Mouse (Mus musculus): Measurements from ENCODE around the gene Zfp758.
A peak's percentile ranks its signal among the peaks of the same experiment; 100 is the strongest.

Gene Zfp758

DNA sequence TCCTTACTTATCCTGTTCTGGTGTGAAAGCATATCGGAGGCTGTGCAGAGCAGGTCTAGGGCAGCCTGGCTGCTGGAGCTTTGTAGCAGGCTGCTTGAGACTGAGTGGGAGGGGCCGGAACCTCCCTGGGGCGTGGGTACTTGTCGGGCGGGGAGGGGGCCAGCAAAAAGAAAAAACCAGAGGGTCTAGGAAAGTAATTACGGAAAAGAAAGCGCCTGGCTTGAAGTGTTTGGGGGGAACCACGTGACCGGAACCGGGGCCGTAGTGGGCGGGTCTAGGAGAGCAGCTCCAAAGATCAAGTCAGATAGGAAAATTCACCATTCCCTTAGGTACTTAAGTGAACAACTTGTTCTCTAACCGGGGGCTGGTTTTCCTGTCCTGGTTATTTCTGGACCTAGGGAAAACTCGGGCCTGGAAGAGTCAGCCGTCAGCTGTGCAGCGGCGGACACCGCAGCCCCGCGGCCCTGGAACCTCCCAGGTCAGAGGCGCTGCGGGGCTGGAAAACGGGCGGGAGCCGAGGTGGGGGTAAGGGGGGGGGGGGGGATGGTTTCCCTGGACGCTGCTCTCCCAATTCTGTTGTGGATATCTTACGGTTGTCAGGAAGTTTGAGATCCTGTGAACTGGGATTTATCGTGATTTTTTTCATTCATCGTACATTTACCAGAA lies 62.8 kb downstream of the Zfp758 start, which contains the start of gene Zfp946:
Zfp946 (plus strand) TSS at position 271 of the 666 bp plus-strand sequence.
- H3K36me3 ChIP-seq (ENCODE audit: insufficient read depth, low read length) = no peaks in the 10 kb centered on the region; the same call in 1 of the 2 replicates
- peak within 1 kb of the TSS; percentile 81 for H3K4me3 ChIP-seq (replicated peaks; ENCODE audit: low read length)
- TF ChIP-seq CTCF (conservative IDR thresholded peaks at IDR 0.05; ENCODE audit: low read length) (no peak), POU5F1 (IDR thresholded peaks at IDR 0.05; ENCODE audit: borderline replicate concordance, low read length) (no peak), NANOG (IDR thresholded peaks at IDR 0.05; ENCODE audit: borderline replicate concordance, low read length) (no peak)
- H3K27me3 ChIP-seq (ENCODE audit: insufficient read depth, low read length) = no peaks in the 10 kb centered on the region
- H3K4me1 ChIP-seq (replicated peaks; ENCODE audit: low read depth, low read length) = peaks cover 41% of the 10 kb centered on the region
- H3K9me3 ChIP-seq (ENCODE audit: low read length) = no peaks in the 10 kb centered on the region

GRCm38 (mm10) chr17:22424636-22425354 lies 63.5 kb downstream of the Zfp758 start:
- Histone ChIP-seq H3K9me3 (ENCODE audit: low read length) (no peaks in the 10 kb centered on the region), H3K4me3 (replicated peaks; ENCODE audit: low read length) (peak overlapping the region; percentile 81), H3K36me3 (ENCODE audit: insufficient read depth, low read length) (no peaks in the 10 kb centered on the region; the same call in 1 of the 2 replicates), H3K4me1 (replicated peaks; ENCODE audit: low read depth, low read length) (peaks cover 41% of the 10 kb centered on the region), H3K27me3 (ENCODE audit: insufficient read depth, low read length) (no peaks in the 10 kb centered on the region)
- TF ChIP-seq POU5F1 (IDR thresholded peaks at IDR 0.05; ENCODE audit: borderline replicate concordance, low read length) (no peak), CTCF (conservative IDR thresholded peaks at IDR 0.05; ENCODE audit: low read length) (no peak), NANOG (IDR thresholded peaks at IDR 0.05; ENCODE audit: borderline replicate concordance, low read length) (peak; percentile 21; the same call in 1 of the 2 replicates)
